Mouse (Mus musculus): ENCODE data around the gene Pcdh19. TPM values are rescaled to one million over a fixed set of nuclear protein-coding genes. Genes with fewer than 3 reads are reported as not detected.
"Not testable (repeated sequence)": the region's sequence is repeated elsewhere in the genome, so short reads cannot be mapped to it uniquely, and the experiment has no call there.

The Pcdh19 gene
- polyA plus RNA-seq (2015; fragmentation: Nextera tagmentation; extraction: Ambion mirVana) = 14.6 and 18.8 TPM in 2 replicates

DNA sequence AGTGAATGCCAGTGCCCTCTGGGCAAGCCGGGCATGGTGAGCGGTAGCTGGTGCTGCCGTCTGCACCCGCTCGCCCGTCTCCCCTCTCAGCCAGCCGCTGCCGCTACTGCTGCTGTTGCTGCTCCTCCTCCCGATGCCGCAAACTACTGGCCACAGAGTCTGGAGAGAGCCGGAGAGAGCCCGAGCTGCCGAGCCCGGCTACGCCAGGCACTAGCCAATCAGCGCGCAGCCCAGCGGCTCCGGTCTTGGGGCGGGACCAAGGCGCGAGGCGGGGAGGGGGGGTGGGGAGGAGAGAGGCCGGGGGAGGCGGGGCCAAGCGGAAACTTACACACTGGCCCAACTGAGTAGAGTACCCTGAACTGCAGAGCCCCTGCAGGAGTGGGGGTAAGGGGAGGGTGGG lies at the start of gene Pcdh19:
Gene Pcdh19, minus strand, starts transcription at position 148 of the 400 bp plus-strand sequence.
- Histone ChIP-seq H3K9me3 (ENCODE audit: control insufficient read depth, low read length) (no peaks in the 10 kb centered on the region; the same call in 1 of the 2 replicates), H3K9ac (ENCODE audit: low read depth, low read length) (peak within 1 kb of the TSS; percentile 68), H3K4me2 (ENCODE audit: low read length) (peak within 1 kb of the TSS; percentile 71), H3K36me3 (ENCODE audit: control insufficient read depth, insufficient read depth, low read length) (no peaks in the 10 kb centered on the region), H3K4me3 (ENCODE audit: low read length) (peak within 1 kb of the TSS; percentile 58), H3K4me1 (ENCODE audit: control insufficient read depth, insufficient read depth, low read depth, low read length) (no peaks in the 10 kb centered on the region), H3K27ac (ENCODE audit: low read depth, low read length) (peak within 1 kb of the TSS; percentile 81), H3K27me3 (replicated peaks; ENCODE audit: control insufficient read depth, insufficient read depth, low read length) (no peaks in the 10 kb centered on the region)
- peak; percentile 94 for ATAC-seq
- WGBS = 11% methylated on average over 14 of the region's 26 CpGs

DNA sequence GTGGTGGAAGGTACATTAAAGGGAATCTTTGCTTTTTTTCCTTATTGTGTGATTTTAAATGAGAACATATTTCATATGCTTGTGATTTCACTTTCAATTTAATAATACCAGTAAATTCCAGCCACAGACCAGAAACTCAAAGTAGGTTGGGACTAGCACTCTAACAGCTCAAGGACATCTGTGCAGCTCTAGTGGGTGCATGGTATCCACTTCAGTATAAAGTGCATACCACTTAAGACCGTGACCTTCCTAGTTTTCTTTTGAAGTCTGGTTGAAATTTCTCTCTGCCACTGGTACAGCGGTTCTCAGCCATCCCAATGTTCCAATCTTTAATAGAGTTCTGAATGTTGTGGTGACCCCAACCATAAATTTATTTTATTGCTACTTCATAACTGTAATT lies 47.1 kb upstream of the Pcdh19 start:
- H3K27me3 ChIP-seq (replicated peaks; ENCODE audit: control insufficient read depth, insufficient read depth, low read length) = no peaks in the 10 kb centered on the region
- WGBS = 98% methylated on average over 2 of the region's 2 CpGs
- no peak overlapping the region for H3K9ac ChIP-seq (ENCODE audit: low read depth, low read length)
- no peak overlapping the region for H3K27ac ChIP-seq (ENCODE audit: low read depth, low read length)
- no peaks in the 10 kb centered on the region for H3K9me3 ChIP-seq (ENCODE audit: control insufficient read depth, low read length)
- no peak overlapping the region for H3K4me2 ChIP-seq (ENCODE audit: low read length)
- no peak overlapping the region for H3K4me3 ChIP-seq (ENCODE audit: low read length)
- H3K4me1 ChIP-seq (ENCODE audit: control insufficient read depth, insufficient read depth, low read depth, low read length) = no peaks in the 10 kb centered on the region
- no peak for ATAC-seq
- no peaks in the 10 kb centered on the region for H3K36me3 ChIP-seq (ENCODE audit: control insufficient read depth, insufficient read depth, low read length)

GRCm38 (mm10) chrX:133734984-133735383 lies 46.2 kb upstream of the Pcdh19 start:
- H3K4me3 ChIP-seq (ENCODE audit: low read length) = no peak overlapping the region
- no peak overlapping the region for H3K9ac ChIP-seq (ENCODE audit: low read depth, low read length)
- H3K4me1 ChIP-seq (ENCODE audit: control insufficient read depth, insufficient read depth, low read depth, low read length) = no peaks in the 10 kb centered on the region
- ATAC-seq = no peak
- H3K9me3 ChIP-seq (ENCODE audit: control insufficient read depth, low read length) = no peaks in the 10 kb centered on the region
- 47% methylated on average over 6 of the region's 6 CpGs for WGBS
- no peaks in the 10 kb centered on the region for H3K36me3 ChIP-seq (ENCODE audit: control insufficient read depth, insufficient read depth, low read length)
- H3K27me3 ChIP-seq (replicated peaks; ENCODE audit: control insufficient read depth, insufficient read depth, low read length) = no peaks in the 10 kb centered on the region
- no peak overlapping the region for H3K27ac ChIP-seq (ENCODE audit: low read depth, low read length)
- H3K4me2 ChIP-seq (ENCODE audit: low read length) = no peak overlapping the region

DNA sequence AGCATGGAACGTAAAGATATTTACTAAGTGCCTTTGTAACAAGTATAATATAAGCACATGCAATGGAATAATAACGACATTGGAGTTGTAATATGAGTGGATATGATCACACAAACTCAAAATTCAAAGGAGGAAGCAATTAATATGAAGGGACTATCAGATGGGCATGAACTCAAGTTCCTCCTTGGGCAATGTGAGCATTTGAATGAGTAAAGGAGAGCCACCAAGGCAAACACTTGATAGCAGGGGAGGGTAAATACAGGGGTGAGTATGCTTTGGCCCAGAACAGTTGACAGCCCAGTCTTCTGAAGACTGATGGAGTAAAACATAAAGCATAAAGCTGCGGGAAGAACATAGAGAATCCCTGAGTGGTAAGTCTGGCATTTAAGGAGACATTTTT lies 32.7 kb upstream of the Pcdh19 start:
- no peaks in the 10 kb centered on the region for H3K36me3 ChIP-seq (ENCODE audit: control insufficient read depth, insufficient read depth, low read length)
- no peak overlapping the region for H3K27ac ChIP-seq (ENCODE audit: low read depth, low read length)
- ATAC-seq = no peak
- WGBS = 83% methylated on average over 3 of the region's 3 CpGs
- no peak overlapping the region for H3K4me2 ChIP-seq (ENCODE audit: low read length)
- H3K9me3 ChIP-seq (ENCODE audit: control insufficient read depth, low read length) = no peaks in the 10 kb centered on the region
- no peak overlapping the region for H3K9ac ChIP-seq (ENCODE audit: low read depth, low read length)
- no peaks in the 10 kb centered on the region for H3K4me1 ChIP-seq (ENCODE audit: control insufficient read depth, insufficient read depth, low read depth, low read length)
- H3K27me3 ChIP-seq (replicated peaks; ENCODE audit: control insufficient read depth, insufficient read depth, low read length) = no peaks in the 10 kb centered on the region
- H3K4me3 ChIP-seq (ENCODE audit: low read length) = no peak overlapping the region

- Histone ChIP-seq H3K36me3 (ENCODE audit: control insufficient read depth, insufficient read depth, low read length) (no peaks in the 10 kb centered on the region), H3K4me3 (ENCODE audit: low read length) (no peak overlapping the region)
Observed at GRCm38 (mm10) chrX:133710621-133711020, 21.8 kb upstream of the Pcdh19 start.

GRCm38 (mm10) chrX:133702902-133703301 lies 14.1 kb upstream of the Pcdh19 start:
- ATAC-seq = no peak
- H3K9me3 ChIP-seq (ENCODE audit: control insufficient read depth, low read length) = no peaks in the 10 kb centered on the region

More at GRCm38 (mm10) chrX:133710621-133711020, 21.8 kb upstream of the Pcdh19 start:
- 47% methylated on average over 2 of the region's 2 CpGs for WGBS
- Histone ChIP-seq H3K4me2 (ENCODE audit: low read length) (no peak overlapping the region), H3K4me1 (ENCODE audit: control insufficient read depth, insufficient read depth, low read depth, low read length) (no peaks in the 10 kb centered on the region), H3K27ac (ENCODE audit: low read depth, low read length) (no peak overlapping the region), H3K9ac (ENCODE audit: low read depth, low read length) (no peak overlapping the region), H3K27me3 (replicated peaks; ENCODE audit: control insufficient read depth, insufficient read depth, low read length) (no peaks in the 10 kb centered on the region), H3K9me3 (ENCODE audit: control insufficient read depth, low read length) (no peaks in the 10 kb centered on the region)
- no peak for ATAC-seq

GRCm38 (mm10) chrX:133697871-133698270 lies 9.1 kb upstream of the Pcdh19 start:
- not testable (repeated sequence) for H3K27ac ChIP-seq (ENCODE audit: low read depth, low read length); H3K4me3 ChIP-seq (ENCODE audit: low read length); H3K9me3 ChIP-seq (ENCODE audit: control insufficient read depth, low read length); H3K4me2 ChIP-seq (ENCODE audit: low read length); ATAC-seq; H3K9ac ChIP-seq (ENCODE audit: low read depth, low read length); H3K36me3 ChIP-seq (ENCODE audit: control insufficient read depth, insufficient read depth, low read length); H3K27me3 ChIP-seq (replicated peaks; ENCODE audit: control insufficient read depth, insufficient read depth, low read length); H3K4me1 ChIP-seq (ENCODE audit: control insufficient read depth, insufficient read depth, low read depth, low read length)
- 89% methylated on average over 2 of the region's 4 CpGs for WGBS

More at GRCm38 (mm10) chrX:133702902-133703301, 14.1 kb upstream of the Pcdh19 start:
- H3K4me1 ChIP-seq (ENCODE audit: control insufficient read depth, insufficient read depth, low read depth, low read length) = no peaks in the 10 kb centered on the region
- H3K9ac ChIP-seq (ENCODE audit: low read depth, low read length) = no peak overlapping the region
- WGBS = 87% methylated on average over 1 of the region's 1 CpGs
- H3K4me3 ChIP-seq (ENCODE audit: low read length) = no peak overlapping the region
- H3K27ac ChIP-seq (ENCODE audit: low read depth, low read length) = no peak overlapping the region
- H3K27me3 ChIP-seq (replicated peaks; ENCODE audit: control insufficient read depth, insufficient read depth, low read length) = no peaks in the 10 kb centered on the region
- no peak overlapping the region for H3K4me2 ChIP-seq (ENCODE audit: low read length)
- H3K36me3 ChIP-seq (ENCODE audit: control insufficient read depth, insufficient read depth, low read length) = no peaks in the 10 kb centered on the region

DNA sequence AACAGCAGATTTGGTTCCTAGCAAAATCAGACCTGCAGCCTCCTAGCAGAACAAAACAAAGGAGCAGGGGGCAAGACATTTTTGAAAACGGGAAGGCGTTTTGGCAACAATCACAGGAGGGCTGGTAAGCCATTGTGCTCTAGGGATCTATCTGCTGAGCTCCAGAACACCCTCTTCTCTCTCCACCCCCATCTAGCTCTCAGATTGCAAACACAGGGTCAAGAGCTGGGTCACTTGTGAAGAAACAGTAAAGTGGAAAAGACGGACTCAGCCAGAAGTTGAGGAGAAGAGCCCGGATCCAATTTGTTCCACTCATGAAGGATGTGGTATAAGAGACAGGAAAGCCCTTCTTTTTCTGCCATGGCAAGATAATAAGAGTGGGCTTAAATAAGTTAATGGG lies 7.7 kb upstream of the Pcdh19 start:
- H3K4me2 ChIP-seq (ENCODE audit: low read length) = no peak overlapping the region
- no peaks in the 10 kb centered on the region for H3K9me3 ChIP-seq (ENCODE audit: control insufficient read depth, low read length)
- no peak overlapping the region for H3K4me3 ChIP-seq (ENCODE audit: low read length)
- no peak overlapping the region for H3K9ac ChIP-seq (ENCODE audit: low read depth, low read length)
- WGBS = 41% methylated on average over 4 of the region's 4 CpGs
- H3K4me1 ChIP-seq (ENCODE audit: control insufficient read depth, insufficient read depth, low read depth, low read length) = no peaks in the 10 kb centered on the region
- H3K27me3 ChIP-seq (replicated peaks; ENCODE audit: control insufficient read depth, insufficient read depth, low read length) = no peaks in the 10 kb centered on the region
- no peak for ATAC-seq
- H3K36me3 ChIP-seq (ENCODE audit: control insufficient read depth, insufficient read depth, low read length) = no peaks in the 10 kb centered on the region
- H3K27ac ChIP-seq (ENCODE audit: low read depth, low read length) = no peak overlapping the region

DNA sequence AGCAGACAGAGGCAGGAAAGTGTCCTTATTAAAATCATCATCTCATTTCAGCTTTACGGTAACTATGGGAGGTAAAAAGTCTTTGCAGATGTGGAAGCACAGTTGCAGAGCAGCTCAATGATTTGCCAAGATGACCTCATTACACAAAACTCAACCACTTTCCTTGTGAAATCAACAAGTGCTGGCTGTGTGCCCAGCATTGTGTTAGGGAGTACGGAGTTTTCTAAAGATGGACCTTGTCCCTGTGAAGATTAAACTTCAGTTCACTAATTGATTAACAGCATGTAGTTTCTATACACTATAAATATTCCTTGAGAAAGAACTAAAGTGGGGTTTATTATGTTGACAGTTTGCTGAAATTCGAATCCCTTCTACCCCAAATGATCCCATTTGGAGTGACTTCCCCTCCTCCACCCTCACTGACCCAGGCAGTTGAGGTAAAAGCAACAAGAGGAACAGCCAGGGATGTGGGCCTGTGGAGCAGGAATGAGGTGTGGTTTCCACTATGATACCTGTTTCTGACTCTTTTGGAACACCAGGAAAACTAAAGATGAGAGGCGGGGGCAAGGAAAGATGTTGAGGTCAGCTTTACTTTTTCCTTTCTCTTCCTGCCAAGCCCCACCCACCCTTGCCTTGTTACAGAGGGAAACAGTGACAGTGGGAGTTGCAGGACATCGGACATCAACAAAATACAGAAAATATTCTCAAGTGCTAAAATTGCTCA lies 4.4 kb upstream of the Pcdh19 start:
- WGBS = 64% methylated on average over 5 of the region's 5 CpGs
- ATAC-seq = no peak

More for the DNA sequence above, 4.4 kb upstream of the Pcdh19 start:
- Histone ChIP-seq H3K4me2 (ENCODE audit: low read length) (no peak overlapping the region), H3K4me1 (ENCODE audit: control insufficient read depth, insufficient read depth, low read depth, low read length) (no peaks in the 10 kb centered on the region), H3K27me3 (replicated peaks; ENCODE audit: control insufficient read depth, insufficient read depth, low read length) (no peaks in the 10 kb centered on the region), H3K36me3 (ENCODE audit: control insufficient read depth, insufficient read depth, low read length) (no peaks in the 10 kb centered on the region), H3K4me3 (ENCODE audit: low read length) (no peak overlapping the region), H3K9ac (ENCODE audit: low read depth, low read length) (no peak overlapping the region), H3K9me3 (ENCODE audit: control insufficient read depth, low read length) (no peaks in the 10 kb centered on the region), H3K27ac (ENCODE audit: low read depth, low read length) (no peak overlapping the region)

Data from hindbrain, embryonic 16.5 days (tissue).